Mouse (Mus musculus): Measurements from ENCODE around the gene Itga5. TPM values are rescaled to one million over a fixed set of nuclear protein-coding genes. Genes with fewer than 3 reads are reported as not detected.

Itga5 gene
- polyA plus RNA-seq, 1 experiment from 2014 or later: 24.6 TPM

GRCm38 (mm10) chr15:103362950-103363349 is 3.6 kb downstream of the Itga5 start:
- no peak for DNase-seq (ENCODE audit: low spot score)
- no peak overlapping the region for H3K27ac ChIP-seq (replicated peaks; ENCODE audit: low read depth, low read length)
- no peak overlapping the region for H3K4me3 ChIP-seq (ENCODE audit: low read depth, low read length)
- H3K9me3 ChIP-seq (replicated peaks; ENCODE audit: control insufficient read depth, low read length): no peaks in the 10 kb centered on the region
- H3K4me2 ChIP-seq (ENCODE audit: low read depth, low read length): no peak overlapping the region
- WGBS: 87% methylated on average over 3 of the region's 3 CpGs
- ATAC-seq (replicated peaks; ENCODE audit: insufficient number of reproducible peaks, low FRiP score, low TSS enrichment, low read depth): no peak
- H3K9ac ChIP-seq (replicated peaks; ENCODE audit: low read length): no peak overlapping the region
- H3K36me3 ChIP-seq (replicated peaks; ENCODE audit: control insufficient read depth, insufficient read depth, low read depth, low read length): no peaks in the 10 kb centered on the region
- H3K4me1 ChIP-seq (ENCODE audit: control insufficient read depth, insufficient read depth, low read length): peaks cover 15% of the 10 kb centered on the region; the same call in 1 of the 2 replicates
- H3K27me3 ChIP-seq (ENCODE audit: control insufficient read depth, insufficient read depth, low read length): no peaks in the 10 kb centered on the region

GRCm38 (mm10) chr15:103362333-103362732 is 4.2 kb downstream of the Itga5 start:
- Histone ChIP-seq H3K4me3 (ENCODE audit: low read depth, low read length) (no peak overlapping the region), H3K9me3 (replicated peaks; ENCODE audit: control insufficient read depth, low read length) (no peaks in the 10 kb centered on the region), H3K4me2 (ENCODE audit: low read depth, low read length) (no peak overlapping the region), H3K4me1 (ENCODE audit: control insufficient read depth, insufficient read depth, low read length) (peaks cover 11% of the 10 kb centered on the region; the same call in 1 of the 2 replicates), H3K9ac (replicated peaks; ENCODE audit: low read length) (no peak overlapping the region), H3K36me3 (replicated peaks; ENCODE audit: control insufficient read depth, insufficient read depth, low read depth, low read length) (no peaks in the 10 kb centered on the region), H3K27ac (replicated peaks; ENCODE audit: low read depth, low read length) (no peak overlapping the region), H3K27me3 (ENCODE audit: control insufficient read depth, insufficient read depth, low read length) (no peaks in the 10 kb centered on the region)
- 95% methylated on average over 6 of the region's 7 CpGs for WGBS
- DNase-seq (ENCODE audit: low spot score) (no peak), ATAC-seq (replicated peaks; ENCODE audit: insufficient number of reproducible peaks, low FRiP score, low TSS enrichment, low read depth) (no peak)

GRCm38 (mm10) chr15:103361269-103361668 is 5.3 kb downstream of the Itga5 start:
- no peak for ATAC-seq (replicated peaks; ENCODE audit: insufficient number of reproducible peaks, low FRiP score, low TSS enrichment, low read depth)
- Histone ChIP-seq H3K9ac (replicated peaks; ENCODE audit: low read length) (no peak overlapping the region), H3K9me3 (replicated peaks; ENCODE audit: control insufficient read depth, low read length) (no peaks in the 10 kb centered on the region), H3K27me3 (ENCODE audit: control insufficient read depth, insufficient read depth, low read length) (no peaks in the 10 kb centered on the region), H3K4me1 (ENCODE audit: control insufficient read depth, insufficient read depth, low read length) (peaks cover 8% of the 10 kb centered on the region; the same call in 1 of the 2 replicates), H3K4me3 (ENCODE audit: low read depth, low read length) (no peak overlapping the region), H3K27ac (replicated peaks; ENCODE audit: low read depth, low read length) (no peak overlapping the region), H3K36me3 (replicated peaks; ENCODE audit: control insufficient read depth, insufficient read depth, low read depth, low read length) (no peaks in the 10 kb centered on the region), H3K4me2 (ENCODE audit: low read depth, low read length) (no peak overlapping the region)
- no peak for DNase-seq (ENCODE audit: low spot score)
- 88% methylated on average over 1 of the region's 1 CpGs for WGBS

- Histone ChIP-seq H3K4me3 (ENCODE audit: low read depth, low read length) (no peak overlapping the region), H3K4me1 (ENCODE audit: control insufficient read depth, insufficient read depth, low read length) (peaks cover 8% of the 10 kb centered on the region; the same call in 1 of the 2 replicates), H3K4me2 (ENCODE audit: low read depth, low read length) (no peak overlapping the region), H3K9ac (replicated peaks; ENCODE audit: low read length) (0 out of 2 replicates have a peak overlapping the region, but pooled peaks have one; percentile 15), H3K27ac (replicated peaks; ENCODE audit: low read depth, low read length) (no peak overlapping the region), H3K36me3 (replicated peaks; ENCODE audit: control insufficient read depth, insufficient read depth, low read depth, low read length) (no peaks in the 10 kb centered on the region; the same call in 1 of the 2 replicates), H3K9me3 (replicated peaks; ENCODE audit: control insufficient read depth, low read length) (no peaks in the 10 kb centered on the region), H3K27me3 (ENCODE audit: control insufficient read depth, insufficient read depth, low read length) (no peaks in the 10 kb centered on the region)
- no peak for ATAC-seq (replicated peaks; ENCODE audit: insufficient number of reproducible peaks, low FRiP score, low TSS enrichment, low read depth)
- no peak for DNase-seq (ENCODE audit: low spot score)
- WGBS: 91% methylated on average over 5 of the region's 5 CpGs
Measured at GRCm38 (mm10) chr15:103359869-103360602, 6.5 kb downstream of the Itga5 start.

GRCm38 (mm10) chr15:103359122-103359510 is 7.4 kb downstream of the Itga5 start:
- no peaks in the 10 kb centered on the region for H3K27me3 ChIP-seq (ENCODE audit: control insufficient read depth, insufficient read depth, low read length)
- DNase-seq (ENCODE audit: low spot score) (no peak), ATAC-seq (replicated peaks; ENCODE audit: insufficient number of reproducible peaks, low FRiP score, low TSS enrichment, low read depth) (peak; percentile 34)
- H3K9ac ChIP-seq (replicated peaks; ENCODE audit: low read length): no peak overlapping the region
- WGBS: 61% methylated on average over 1 of the region's 1 CpGs
- H3K36me3 ChIP-seq (replicated peaks; ENCODE audit: control insufficient read depth, insufficient read depth, low read depth, low read length): no peaks in the 10 kb centered on the region; the same call in 1 of the 2 replicates
- H3K4me3 ChIP-seq (ENCODE audit: low read depth, low read length): no peak overlapping the region
- peak overlapping the region; percentile 83; the same call in 1 of the 2 replicates for H3K27ac ChIP-seq (replicated peaks; ENCODE audit: low read depth, low read length)
- no peak overlapping the region for H3K4me2 ChIP-seq (ENCODE audit: low read depth, low read length)
- peaks cover 8% of the 10 kb centered on the region; the same call in 1 of the 2 replicates for H3K4me1 ChIP-seq (ENCODE audit: control insufficient read depth, insufficient read depth, low read length)
- H3K9me3 ChIP-seq (replicated peaks; ENCODE audit: control insufficient read depth, low read length): no peaks in the 10 kb centered on the region

- WGBS: 30% methylated on average over 4 of the region's 4 CpGs
- ATAC-seq (replicated peaks; ENCODE audit: insufficient number of reproducible peaks, low FRiP score, low TSS enrichment, low read depth) (peak; percentile 82), DNase-seq (ENCODE audit: low spot score) (peak; percentile 75)
- peak overlapping the region; percentile 48; the same call in 1 of the 2 replicates for H3K9ac ChIP-seq (replicated peaks; ENCODE audit: low read length)
- H3K4me3 ChIP-seq (ENCODE audit: low read depth, low read length): no peak overlapping the region
- no peaks in the 10 kb centered on the region for H3K9me3 ChIP-seq (replicated peaks; ENCODE audit: control insufficient read depth, low read length)
- H3K27ac ChIP-seq (replicated peaks; ENCODE audit: low read depth, low read length): peak overlapping the region; percentile 83
- no peaks in the 10 kb centered on the region for H3K27me3 ChIP-seq (ENCODE audit: control insufficient read depth, insufficient read depth, low read length)
- peaks cover 8% of the 10 kb centered on the region; the same call in 1 of the 2 replicates for H3K4me1 ChIP-seq (ENCODE audit: control insufficient read depth, insufficient read depth, low read length)
- no peak overlapping the region for H3K4me2 ChIP-seq (ENCODE audit: low read depth, low read length)
- no peaks in the 10 kb centered on the region; the same call in 1 of the 2 replicates for H3K36me3 ChIP-seq (replicated peaks; ENCODE audit: control insufficient read depth, insufficient read depth, low read depth, low read length)
Measured at GRCm38 (mm10) chr15:103358278-103359121, 8.1 kb downstream of the Itga5 start.

GRCm38 (mm10) chr15:103357817-103358216 is 8.7 kb downstream of the Itga5 start:
- no peaks in the 10 kb centered on the region for H3K27me3 ChIP-seq (ENCODE audit: control insufficient read depth, insufficient read depth, low read length)
- H3K36me3 ChIP-seq (replicated peaks; ENCODE audit: control insufficient read depth, insufficient read depth, low read depth, low read length): no peaks in the 10 kb centered on the region; the same call in 1 of the 2 replicates
- 86% methylated on average over 4 of the region's 4 CpGs for WGBS
- no peak overlapping the region for H3K4me3 ChIP-seq (ENCODE audit: low read depth, low read length)
- H3K4me2 ChIP-seq (ENCODE audit: low read depth, low read length): no peak overlapping the region
- no peak for DNase-seq (ENCODE audit: low spot score)
- peaks cover 8% of the 10 kb centered on the region; the same call in 1 of the 2 replicates for H3K4me1 ChIP-seq (ENCODE audit: control insufficient read depth, insufficient read depth, low read length)
- no peak overlapping the region for H3K9ac ChIP-seq (replicated peaks; ENCODE audit: low read length)
- H3K27ac ChIP-seq (replicated peaks; ENCODE audit: low read depth, low read length): no peak overlapping the region
- no peaks in the 10 kb centered on the region for H3K9me3 ChIP-seq (replicated peaks; ENCODE audit: control insufficient read depth, low read length)
- no peak for ATAC-seq (replicated peaks; ENCODE audit: insufficient number of reproducible peaks, low FRiP score, low TSS enrichment, low read depth)
